Mouse (Mus musculus) stomach, embryonic 16.5 days (tissue): ENCODE results near the gene Ptprj. TPM values are rescaled to one million over a fixed set of nuclear protein-coding genes. Genes with fewer than 3 reads are reported as not detected.
"Not testable (repeated sequence)": the region's sequence is repeated elsewhere in the genome, so short reads cannot be mapped to it uniquely, and the experiment has no call there.

Source experiments
- ATAC-seq: fragments of 200-750 bp; cut with Nextera tagmentation; 2 replicates; pipeline ENCODE4 v1.8.0; 2017; ENCODE audit warnings: moderate number of reproducible peaks, moderate TSS enrichment; ENCODE audit not compliant: insufficient read depth, low FRiP score
- H3K27ac ChIP-seq: fragments of 300-500 bp; sonication (generic); 2 replicates; pipeline ENCODE4 v1.5.1; 2014; ENCODE audit warnings: low read length
- H3K27me3 ChIP-seq: fragments of 300-500 bp; sonication (generic); 2 replicates; pipeline ENCODE4 v1.6.1; 2014; ENCODE audit warnings: low read length, control low read depth, mixed read lengths; ENCODE audit not compliant: control insufficient read depth, insufficient read depth
- H3K36me3 ChIP-seq: fragments of 300-500 bp; sonication (generic); 2 replicates; pipeline ENCODE4 v1.6.1; 2014; ENCODE audit warnings: low read length; ENCODE audit not compliant: control insufficient read depth, insufficient read depth
- H3K4me1 ChIP-seq: fragments of 300-500 bp; sonication (generic); 2 replicates; pipeline ENCODE4 v1.6.1; 2014; ENCODE audit warnings: low read length, control low read depth, mixed read lengths; ENCODE audit not compliant: control insufficient read depth, insufficient read depth
- H3K4me2 ChIP-seq: fragments of 300-500 bp; sonication (generic); 2 replicates; pipeline ENCODE4 v1.6.1; 2014; ENCODE audit warnings: low read depth, low read length, mixed read lengths
- H3K4me3 ChIP-seq: fragments of 300-500 bp; sonication (generic); replicated peaks from 2 replicates; pipeline ENCODE4 v1.5.1; 2014; ENCODE audit warnings: mild to moderate bottlenecking, low read length
- H3K9ac ChIP-seq: fragments of 300-500 bp; sonication (generic); 2 replicates; pipeline ENCODE4 v1.6.1; 2014; ENCODE audit warnings: low read length
- H3K9me3 ChIP-seq: fragments of 300-500 bp; sonication (generic); replicated peaks from 2 replicates; pipeline ENCODE4 v1.6.1; 2016; ENCODE audit warnings: low read length, control low read depth; ENCODE audit not compliant: control insufficient read depth
- WGBS: fragments of 180-500 bp; shearing (Covaris S2); extraction: QIAGEN DNeasy Blood & Tissue Kit; methylation state at CpG from one replicate; pipeline ENCODE4 v1.1.7; 2014; 5-methylcytosine and 5-hydroxymethylcytosine counted together
- polyA plus RNA-seq: library from polyadenylated mRNA; unstranded; fragments of >200 nt; fragmentation: Nextera tagmentation; extraction: Ambion mirVana; gene quantifications from 2 replicates; pipeline ENCODE4 v1.2.1, GENCODE M21; 2015

Gene Ptprj
- polyA plus RNA-seq, 1 experiment from 2014 or later, result 5.0 TPM

GRCm38 (mm10) chr2:90457946-90458345 is 122.5 kb downstream of the Ptprj start:
- 90% methylated on average over 12 of the region's 12 CpGs for WGBS
- H3K27ac ChIP-seq, result no peak overlapping the region
- no peaks in the 10 kb centered on the region for H3K9me3 ChIP-seq
- no peaks in the 10 kb centered on the region for H3K27me3 ChIP-seq
- peaks cover 5% of the 10 kb centered on the region; the same call in 1 of the 2 replicates for H3K36me3 ChIP-seq
- H3K4me2 ChIP-seq, result no peak overlapping the region
- no peak overlapping the region for H3K4me3 ChIP-seq
- ATAC-seq, result no peak
- no peak overlapping the region for H3K9ac ChIP-seq
- no peaks in the 10 kb centered on the region for H3K4me1 ChIP-seq

GRCm38 (mm10) chr2:90452380-90452779 is 128.1 kb downstream of the Ptprj start:
- no peaks in the 10 kb centered on the region for H3K27me3 ChIP-seq
- ATAC-seq, result no peak
- no peaks in the 10 kb centered on the region for H3K9me3 ChIP-seq
- no peak overlapping the region for H3K4me3 ChIP-seq
- WGBS, result 84% methylated on average over 3 of the region's 3 CpGs
- no peaks in the 10 kb centered on the region for H3K4me1 ChIP-seq
- no peak overlapping the region for H3K27ac ChIP-seq
- H3K9ac ChIP-seq, result no peak overlapping the region
- no peaks in the 10 kb centered on the region for H3K36me3 ChIP-seq
- H3K4me2 ChIP-seq, result no peak overlapping the region

DNA sequence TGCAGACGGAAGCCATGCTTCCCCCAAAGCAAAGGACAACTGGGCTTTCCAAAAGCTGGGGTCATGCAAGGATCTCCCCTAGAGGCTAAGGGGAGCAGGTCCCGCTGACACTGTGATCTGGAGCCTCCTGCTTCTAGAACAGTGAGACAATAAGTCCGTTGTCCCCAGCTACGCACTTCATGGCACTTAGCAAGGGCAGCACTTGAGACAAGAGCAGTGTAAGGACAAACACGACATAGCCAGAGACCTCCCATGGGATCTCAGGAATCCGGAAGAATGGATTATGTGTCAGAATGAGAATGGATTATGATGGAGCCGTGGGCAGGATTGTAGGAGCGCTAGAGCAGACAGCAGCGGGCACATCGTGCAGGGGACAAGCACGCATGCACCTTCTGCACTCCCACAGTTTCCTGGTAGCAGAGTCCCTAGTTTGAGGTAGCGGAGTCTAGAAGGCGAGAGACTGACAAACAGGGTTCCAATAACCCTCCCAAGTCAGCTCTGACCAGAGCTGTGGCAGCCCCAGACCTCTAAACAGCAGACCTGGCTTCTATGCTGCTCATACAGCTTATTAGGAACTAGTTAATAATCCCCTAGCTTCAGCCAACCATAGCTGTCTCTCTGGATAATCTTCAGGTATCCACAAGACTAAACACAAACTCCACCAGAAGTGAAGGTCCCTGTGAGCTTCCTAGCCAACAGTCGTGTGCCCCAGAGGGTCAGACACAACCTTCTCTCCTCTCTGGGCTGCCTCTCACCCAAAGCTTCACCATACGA is 131.3 kb downstream of the Ptprj start:
- Histone ChIP-seq H3K4me3 (no peak overlapping the region), H3K9ac (no peak overlapping the region), H3K27ac (no peak overlapping the region), H3K9me3 (no peaks in the 10 kb centered on the region), H3K4me2 (no peak overlapping the region), H3K27me3 (no peaks in the 10 kb centered on the region), H3K4me1 (no peaks in the 10 kb centered on the region), H3K36me3 (no peaks in the 10 kb centered on the region)
- WGBS, result 84% methylated on average over 15 of the region's 15 CpGs
- no peak for ATAC-seq

DNA sequence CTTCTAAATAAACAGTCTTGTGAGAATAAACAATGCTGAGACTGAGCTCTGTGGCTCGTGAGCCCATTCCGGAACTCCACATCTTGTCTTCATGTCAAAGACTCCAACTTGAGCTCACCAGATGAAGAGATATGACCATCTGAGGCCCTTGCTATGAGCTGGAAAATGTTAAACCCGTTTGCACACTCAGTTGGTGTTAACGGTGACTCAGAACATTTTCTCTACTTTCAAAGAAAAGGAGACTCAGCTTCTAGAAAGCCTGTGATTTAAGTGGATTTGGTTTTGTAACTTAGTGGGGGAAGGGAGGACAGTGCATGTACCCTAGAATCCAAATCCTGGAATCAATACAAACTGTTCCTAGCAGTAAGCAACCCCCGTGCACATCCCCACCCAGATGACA is 136.6 kb downstream of the Ptprj start:
- no peak overlapping the region for H3K4me2 ChIP-seq
- H3K4me1 ChIP-seq, result no peaks in the 10 kb centered on the region
- no peak overlapping the region for H3K4me3 ChIP-seq
- H3K9ac ChIP-seq, result no peak overlapping the region
- no peaks in the 10 kb centered on the region for H3K9me3 ChIP-seq
- H3K27me3 ChIP-seq, result no peaks in the 10 kb centered on the region
- H3K27ac ChIP-seq, result no peak overlapping the region
- ATAC-seq, result no peak
- H3K36me3 ChIP-seq, result no peaks in the 10 kb centered on the region
- WGBS, result 68% methylated on average over 5 of the region's 5 CpGs

GRCm38 (mm10) chr2:90441811-90442210 is 138.6 kb downstream of the Ptprj start:
- not testable (repeated sequence) for H3K9me3 ChIP-seq, H3K4me2 ChIP-seq, H3K4me1 ChIP-seq, ATAC-seq, H3K27me3 ChIP-seq, H3K27ac ChIP-seq, H3K36me3 ChIP-seq, H3K9ac ChIP-seq, H3K4me3 ChIP-seq
- WGBS, result 75% methylated on average over 4 of the region's 4 CpGs

DNA sequence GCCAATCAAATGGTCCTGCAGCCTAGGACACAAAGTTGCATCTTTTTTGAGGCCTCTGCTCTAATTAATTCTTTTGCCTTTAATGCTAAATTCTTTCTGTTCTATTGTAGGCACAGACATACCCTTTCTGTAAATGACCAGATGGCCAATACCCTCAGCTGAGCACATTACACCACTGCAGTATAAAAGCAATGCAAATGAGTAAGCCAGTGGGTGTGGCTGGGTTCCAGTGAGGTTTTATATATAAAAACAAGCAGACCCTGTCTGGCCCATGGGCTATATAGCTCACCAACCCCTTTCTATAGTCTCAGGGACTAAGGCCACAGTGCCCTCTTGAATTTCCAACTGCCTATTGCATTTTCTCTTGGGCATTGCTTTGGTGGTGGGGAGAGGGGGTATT is 140.3 kb downstream of the Ptprj start:
- H3K27ac ChIP-seq, H3K9ac ChIP-seq, H3K9me3 ChIP-seq, ATAC-seq, H3K27me3 ChIP-seq, H3K36me3 ChIP-seq, H3K4me2 ChIP-seq, H3K4me1 ChIP-seq, H3K4me3 ChIP-seq: not testable (repeated sequence)

GRCm38 (mm10) chr2:90437453-90437852 is 143.0 kb downstream of the Ptprj start:
- not testable (repeated sequence) for H3K27ac ChIP-seq, H3K9ac ChIP-seq, H3K4me1 ChIP-seq, ATAC-seq, H3K9me3 ChIP-seq, H3K27me3 ChIP-seq, H3K4me3 ChIP-seq, H3K4me2 ChIP-seq, H3K36me3 ChIP-seq
- WGBS, result 93% methylated on average over 1 of the region's 5 CpGs

DNA sequence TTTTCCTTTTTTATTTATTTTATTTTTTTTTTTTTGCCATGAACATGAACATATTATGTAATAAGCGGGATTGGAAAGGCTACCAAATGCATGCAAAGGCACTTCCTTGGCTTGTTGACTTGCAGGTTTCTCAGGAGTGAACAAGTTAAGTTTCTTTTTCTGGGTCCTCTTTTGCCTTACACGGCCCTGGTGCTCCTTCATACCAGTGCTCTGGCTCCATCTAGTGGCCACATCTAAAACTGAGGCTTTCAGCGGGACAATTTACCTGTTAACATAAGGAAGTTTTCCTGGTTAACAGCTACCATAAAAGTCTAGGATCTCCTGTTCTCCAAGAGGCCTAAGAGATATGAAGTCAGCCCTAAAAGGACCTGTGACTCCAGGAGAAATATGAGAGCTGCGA is 150.7 kb downstream of the Ptprj start:
- not testable (repeated sequence) for ATAC-seq, H3K36me3 ChIP-seq, H3K27me3 ChIP-seq, H3K4me1 ChIP-seq, H3K9me3 ChIP-seq, H3K9ac ChIP-seq, H3K4me3 ChIP-seq, H3K27ac ChIP-seq, H3K4me2 ChIP-seq
- no CpG with 5 or more reads among the region's 4 CpGs for WGBS

DNA sequence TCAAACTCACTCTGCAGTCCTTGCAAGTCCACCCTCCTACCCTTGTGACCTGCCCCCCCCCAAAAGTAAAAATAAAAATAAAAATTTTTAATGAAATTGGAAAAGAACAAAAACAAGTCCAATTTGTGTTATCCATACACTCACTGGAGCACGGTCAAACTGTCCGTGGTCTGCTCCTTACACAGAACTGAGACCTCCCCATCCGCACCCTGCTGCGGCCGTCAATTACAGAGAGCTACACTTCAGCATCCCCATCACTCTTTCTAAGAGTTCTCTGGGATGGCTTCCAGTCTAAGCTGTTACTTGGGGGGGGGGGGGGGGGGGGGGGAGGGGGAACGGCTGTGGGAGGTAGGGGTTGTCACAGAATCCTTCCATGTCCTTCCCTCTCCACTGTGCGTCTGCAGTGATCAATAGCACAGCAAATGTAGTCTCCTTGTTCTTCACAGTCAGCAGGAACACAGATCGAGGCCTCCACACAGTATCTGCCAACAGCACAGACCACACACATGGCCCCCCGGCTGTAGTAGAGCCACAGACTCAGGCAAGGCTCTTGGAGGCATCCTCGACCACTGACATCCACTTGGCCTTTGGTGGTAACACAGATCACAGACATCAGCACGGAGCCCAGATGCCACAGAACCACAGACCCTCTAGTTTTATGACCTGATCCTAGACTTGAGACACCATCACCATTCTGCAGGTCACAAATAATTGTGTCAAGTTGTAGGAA is 151.3 kb downstream of the Ptprj start:
- ATAC-seq, H3K4me2 ChIP-seq, H3K9ac ChIP-seq, H3K27me3 ChIP-seq, H3K4me3 ChIP-seq, H3K4me1 ChIP-seq, H3K36me3 ChIP-seq, H3K27ac ChIP-seq, H3K9me3 ChIP-seq: not testable (repeated sequence)
- no CpG with 5 or more reads among the region's 11 CpGs for WGBS
